Mouse (Mus musculus) heart, embryonic 16.5 days (tissue): ENCODE results near the gene Aim2. TPM values are rescaled to one million over a fixed set of nuclear protein-coding genes. Genes with fewer than 3 reads are reported as not detected.

Source experiments
- ATAC-seq: fragments of 200-750 bp; cut with Nextera tagmentation; replicated peaks from 2 replicates; pipeline ENCODE4 v1.8.0; 2017; ENCODE audit warnings: moderate number of reproducible peaks; ENCODE audit not compliant: insufficient read depth, low FRiP score; ENCODE audit errors: extremely low read depth
- H3K27ac ChIP-seq: fragments of 300-500 bp; sonication (generic); 2 replicates; pipeline ENCODE4 v1.5.1; 2014; ENCODE audit warnings: mild to moderate bottlenecking, low read length, control low read depth, moderate library complexity
- H3K27me3 ChIP-seq: fragments of 300-500 bp; sonication (generic); 2 replicates; pipeline ENCODE4 v1.6.1; 2014; ENCODE audit warnings: low read length, mixed read lengths; ENCODE audit not compliant: control insufficient read depth, insufficient read depth
- H3K36me3 ChIP-seq: fragments of 300-500 bp; sonication (generic); 2 replicates; pipeline ENCODE4 v1.6.1; 2014; ENCODE audit not compliant: control insufficient read depth, insufficient read depth
- H3K4me1 ChIP-seq: fragments of 300-500 bp; sonication (generic); 2 replicates; pipeline ENCODE4 v1.6.1; 2014; ENCODE audit warnings: low read length, mixed read lengths; ENCODE audit not compliant: control insufficient read depth, insufficient read depth
- H3K4me2 ChIP-seq: fragments of 300-500 bp; sonication (generic); 2 replicates; pipeline ENCODE4 v1.6.1; 2014; ENCODE audit warnings: low read depth, mild to moderate bottlenecking, control low read depth, low read length
- H3K4me3 ChIP-seq: fragments of 300-500 bp; sonication (generic); 2 replicates; pipeline ENCODE4 v1.5.1; 2014; ENCODE audit warnings: mild to moderate bottlenecking, control low read depth, low read length
- H3K9ac ChIP-seq: fragments of 300-500 bp; sonication (generic); 2 replicates; pipeline ENCODE4 v1.6.1; 2014; ENCODE audit warnings: low read length, control low read depth
- H3K9me3 ChIP-seq: fragments of 300-500 bp; sonication (generic); replicated peaks from 2 replicates; pipeline ENCODE4 v1.6.1; 2016; ENCODE audit warnings: low read length; ENCODE audit not compliant: control insufficient read depth
- WGBS: fragments of 180-500 bp; shearing (Covaris S2); extraction: QIAGEN DNeasy Blood & Tissue Kit; methylation state at CpG from one replicate; pipeline ENCODE4 v1.1.7; 2014; 5-methylcytosine and 5-hydroxymethylcytosine counted together
- polyA plus RNA-seq: library from polyadenylated mRNA; unstranded; fragments of >200 nt; fragmentation: Nextera tagmentation; extraction: Ambion mirVana; gene quantifications from 2 replicates; pipeline ENCODE4 v1.2.1, GENCODE M21; 2015

Aim2 gene
- polyA plus RNA-seq, 1 experiment from 2014 or later, result 2.3 TPM

- 59% methylated on average over 2 of the region's 2 CpGs for WGBS
- no peak overlapping the region for H3K27ac ChIP-seq
- no peak overlapping the region for H3K9ac ChIP-seq
- peaks cover 47% of the 10 kb centered on the region for H3K27me3 ChIP-seq
- no peak overlapping the region for H3K4me2 ChIP-seq
- no peak for ATAC-seq
- H3K36me3 ChIP-seq, result no peaks in the 10 kb centered on the region
- H3K4me3 ChIP-seq, result no peak overlapping the region
- peaks cover 6% of the 10 kb centered on the region; the same call in 1 of the 2 replicates for H3K4me1 ChIP-seq
- H3K9me3 ChIP-seq, result no peaks in the 10 kb centered on the region
These were observed 18.9 kb downstream of the Aim2 start for GRCm38 (mm10) chr1:173369611-173370010.

DNA sequence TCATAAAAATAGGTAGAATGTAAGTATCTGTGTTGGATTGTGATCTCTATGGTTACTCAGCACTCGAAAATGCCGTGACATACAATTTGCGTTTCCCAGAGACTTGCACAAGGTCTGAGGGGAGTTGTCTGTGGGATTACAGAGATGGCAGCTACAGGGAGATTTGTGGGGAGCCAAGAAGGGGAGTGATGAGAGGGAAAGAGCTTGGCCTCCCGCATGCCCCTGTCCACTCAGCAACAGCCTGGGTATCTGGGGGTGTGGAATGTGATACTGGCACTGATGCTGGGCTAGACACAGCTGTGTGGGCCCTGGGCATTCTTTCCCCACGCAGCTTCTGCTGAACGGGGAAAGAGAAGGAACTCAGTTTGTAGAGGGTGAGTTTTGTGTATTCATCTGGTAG, 19.8 kb downstream of the Aim2 start:
- ATAC-seq, result no peak

DNA sequence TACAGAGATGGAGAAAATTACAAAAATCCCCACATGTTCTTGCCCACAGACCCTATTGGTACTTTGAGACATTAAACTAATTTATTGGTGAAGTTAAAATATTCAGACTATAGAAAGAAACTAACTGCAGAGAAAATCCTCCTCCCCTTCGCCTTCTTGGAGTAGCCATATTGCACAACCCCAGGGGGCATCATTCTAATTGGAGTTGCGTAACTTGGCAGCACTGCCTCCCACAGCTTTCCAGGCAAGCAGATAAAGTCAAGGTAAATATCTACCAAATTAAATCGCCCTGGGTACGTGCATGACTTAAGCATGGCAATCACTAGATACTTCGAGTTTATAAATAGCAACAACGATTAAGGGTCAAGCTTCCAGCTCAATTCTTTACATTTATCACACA, 20.9 kb downstream of the Aim2 start:
- Histone ChIP-seq H3K4me3 (no peak overlapping the region), H3K4me1 (peaks cover 5% of the 10 kb centered on the region; the same call in 1 of the 2 replicates), H3K27me3 (peaks cover 35% of the 10 kb centered on the region), H3K9ac (no peak overlapping the region), H3K9me3 (no peaks in the 10 kb centered on the region), H3K27ac (no peak overlapping the region), H3K36me3 (no peaks in the 10 kb centered on the region), H3K4me2 (no peak overlapping the region)
- ATAC-seq, result no peak
- WGBS, result 65% methylated on average over 6 of the region's 6 CpGs

More for the DNA sequence above, 19.8 kb downstream of the Aim2 start:
- Histone ChIP-seq H3K9ac (no peak overlapping the region), H3K4me3 (no peak overlapping the region), H3K36me3 (no peaks in the 10 kb centered on the region), H3K27ac (no peak overlapping the region), H3K9me3 (no peaks in the 10 kb centered on the region), H3K4me2 (no peak overlapping the region), H3K4me1 (peaks cover 6% of the 10 kb centered on the region; the same call in 1 of the 2 replicates), H3K27me3 (peaks cover 46% of the 10 kb centered on the region)
- WGBS, result 61% methylated on average over 6 of the region's 6 CpGs

- Histone ChIP-seq H3K4me1 (no peaks in the 10 kb centered on the region), H3K9ac (no peak overlapping the region), H3K4me2 (no peak overlapping the region), H3K4me3 (no peak overlapping the region), H3K27me3 (peaks cover 15% of the 10 kb centered on the region), H3K27ac (no peak overlapping the region), H3K9me3 (no peaks in the 10 kb centered on the region), H3K36me3 (no peaks in the 10 kb centered on the region)
- WGBS, result 70% methylated on average over 7 of the region's 7 CpGs
- ATAC-seq, result no peak
These were observed 23.3 kb downstream of the Aim2 start for GRCm38 (mm10) chr1:173374020-173374419.

GRCm38 (mm10) chr1:173377380-173378112, 26.9 kb downstream of the Aim2 start:
- Histone ChIP-seq H3K4me3 (no peak overlapping the region), H3K36me3 (no peaks in the 10 kb centered on the region), H3K4me2 (no peak overlapping the region), H3K27me3 (no peaks in the 10 kb centered on the region; the same call in 1 of the 2 replicates), H3K9ac (no peak overlapping the region), H3K9me3 (no peaks in the 10 kb centered on the region), H3K4me1 (no peaks in the 10 kb centered on the region), H3K27ac (no peak overlapping the region)
- ATAC-seq, result peak; percentile 72; the same call in 1 of the 2 replicates
- 24% methylated on average over 13 of the region's 13 CpGs for WGBS

DNA sequence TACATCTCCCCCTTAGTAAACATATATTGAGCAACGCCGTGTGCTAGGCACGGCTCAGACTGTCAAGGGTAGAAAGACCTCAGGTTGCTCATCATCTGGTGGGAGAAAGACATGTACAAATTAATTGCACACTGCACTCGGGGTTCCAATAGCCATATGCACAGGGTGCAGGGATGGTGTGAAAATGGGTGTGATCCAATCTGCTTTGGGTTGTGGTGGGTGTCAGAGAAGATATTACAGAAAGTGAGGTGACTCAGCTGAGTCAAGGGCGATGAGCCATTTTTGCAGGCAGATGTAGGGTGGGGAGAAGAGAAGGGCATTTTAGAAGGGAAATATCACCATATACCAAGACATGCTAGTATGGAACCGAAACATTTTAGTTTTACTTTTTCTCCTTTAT, 30.8 kb downstream of the Aim2 start:
- Histone ChIP-seq H3K27ac (no peak overlapping the region), H3K4me3 (no peak overlapping the region), H3K9me3 (no peaks in the 10 kb centered on the region), H3K4me2 (no peak overlapping the region), H3K9ac (no peak overlapping the region), H3K27me3 (no peaks in the 10 kb centered on the region), H3K4me1 (no peaks in the 10 kb centered on the region), H3K36me3 (no peaks in the 10 kb centered on the region)
- ATAC-seq, result no peak
- 75% methylated on average over 6 of the region's 6 CpGs for WGBS

- no peaks in the 10 kb centered on the region for H3K27me3 ChIP-seq
- no peak for ATAC-seq
- 20% methylated on average over 3 of the region's 3 CpGs for WGBS
- no peak overlapping the region for H3K27ac ChIP-seq
- no peak overlapping the region for H3K4me3 ChIP-seq
- H3K4me2 ChIP-seq, result no peak overlapping the region
- no peaks in the 10 kb centered on the region for H3K4me1 ChIP-seq
- H3K9ac ChIP-seq, result no peak overlapping the region
- H3K9me3 ChIP-seq, result no peaks in the 10 kb centered on the region
- H3K36me3 ChIP-seq, result no peaks in the 10 kb centered on the region
These were observed 38.8 kb downstream of the Aim2 start for GRCm38 (mm10) chr1:173389431-173389830.

- H3K4me1 ChIP-seq, result no peaks in the 10 kb centered on the region
- WGBS, result 10% methylated on average over 13 of the region's 13 CpGs
- H3K27me3 ChIP-seq, result no peaks in the 10 kb centered on the region
- no peak overlapping the region for H3K4me3 ChIP-seq
- peak overlapping the region; percentile 24; the same call in 1 of the 2 replicates for H3K4me2 ChIP-seq
- H3K27ac ChIP-seq, result no peak overlapping the region
- no peaks in the 10 kb centered on the region for H3K36me3 ChIP-seq
- H3K9me3 ChIP-seq, result no peaks in the 10 kb centered on the region
- ATAC-seq, result no peak
- H3K9ac ChIP-seq, result no peak overlapping the region
These were observed 39.3 kb downstream of the Aim2 start for GRCm38 (mm10) chr1:173389901-173390401.

GRCm38 (mm10) chr1:173391754-173392153, 41.1 kb downstream of the Aim2 start:
- Histone ChIP-seq H3K27me3 (no peaks in the 10 kb centered on the region), H3K36me3 (no peaks in the 10 kb centered on the region), H3K4me3 (no peak overlapping the region), H3K4me2 (no peak overlapping the region), H3K4me1 (no peaks in the 10 kb centered on the region), H3K27ac (no peak overlapping the region), H3K9me3 (no peaks in the 10 kb centered on the region), H3K9ac (no peak overlapping the region)
- WGBS, result 48% methylated on average over 6 of the region's 6 CpGs
- no peak for ATAC-seq
